Comparison of ENCODE assay signal across 14 mouse cellular contexts in the genomic region with DNA sequence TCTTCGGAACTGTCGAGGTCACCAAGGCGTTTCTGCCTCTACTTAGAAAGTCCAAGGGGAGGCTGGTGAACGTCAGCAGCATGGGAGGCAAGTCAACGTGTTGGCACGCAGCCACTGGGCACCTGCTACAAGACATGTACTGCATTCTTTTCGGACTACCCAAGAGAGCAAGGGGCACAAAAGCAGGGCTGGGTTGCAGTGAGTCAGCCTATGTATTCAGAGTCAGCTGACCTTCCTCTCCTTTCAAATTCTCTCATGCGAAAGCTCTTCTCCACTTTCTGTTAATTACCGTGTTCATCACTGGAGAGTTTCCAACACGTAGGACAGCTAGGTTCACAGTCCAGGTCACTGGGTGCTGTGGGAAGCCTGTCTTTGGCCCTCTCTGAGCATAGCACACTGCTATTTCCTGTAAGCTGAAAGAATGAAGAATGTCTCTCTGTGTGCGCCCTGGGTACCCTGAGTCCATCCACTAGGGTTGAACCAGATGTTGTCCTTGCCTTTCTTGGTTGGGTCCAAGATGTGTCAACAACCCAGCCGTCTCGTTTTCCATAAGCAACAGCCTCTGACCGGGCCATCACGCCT. TPM values are rescaled to one million over a fixed set of nuclear protein-coding genes. Genes with fewer than 3 reads are reported as not detected.
A peak's percentile ranks its signal among the peaks of the same experiment; 100 is the strongest.
DNase-seq lines count a peak whose midpoint lies in the region; TF ChIP-seq lines count a peak whose summit lies in the region.
"Had no signal": no experiment of that assay in that cellular context is flagged by ENCODE, and none has a peak within 500 bp of the region (broad histone marks: within the 10 kb centered on the region; RNA-seq: fewer than 3 reads in every experiment).

No protein-coding gene starts in this region.

- peaks cover 29% of the 10 kb centered on the region for H3K4me1 ChIP-seq in liver, adult 2 months (ENCODE audit: control insufficient read depth, insufficient read depth, low read length)
- H3K4me1 ChIP-seq: embryonic facial prominence, embryonic 12.5 days; forebrain, embryonic 13.5 days had no signal

- peak; percentile 86 for DNase-seq in liver, adult 2 months (ENCODE audit: extremely low read depth, low read depth, low spot score)
- DNase-seq in liver (no peak), 3T3-L1 (ENCODE audit: low read depth, low spot score) (peak; percentile 8)
- DNase-seq in brain, embryonic 14.5 days (ENCODE audit: low read depth): peak; percentile 25
- peak; percentile 78 to 81 for DNase-seq in kidney, postnatal 36 days
- no peak for DNase-seq in spleen, adult 18-20 months
- DNase-seq in neural tube, embryonic 10.5 days (ENCODE audit: extremely low spot score, low spot score): no peak
- DNase-seq: cerebellum, adult 18-20 months; gastrocnemius, postnatal 36 days; thymus, postnatal 14 days had no signal

- H3K4me3 ChIP-seq in liver, adult 2 months (ENCODE audit: insufficient read depth, low read depth, low read length): no peak overlapping the region
- H3K4me3 ChIP-seq: embryonic facial prominence, embryonic 12.5 days; forebrain, embryonic 13.5 days had no signal

- peaks cover 13% of the 10 kb centered on the region; the same call in 1 of the 2 replicates for H3K36me3 ChIP-seq in liver, adult 2 months (ENCODE audit: control insufficient read depth, insufficient read depth, low read length)
- H3K36me3 ChIP-seq: embryonic facial prominence, embryonic 12.5 days had no signal

- no peak overlapping the region for H3K9ac ChIP-seq in liver, adult 2 months (ENCODE audit: low read depth, low read length)
- H3K9ac ChIP-seq: embryonic facial prominence, embryonic 12.5 days; forebrain, embryonic 13.5 days had no signal

- H3K27ac ChIP-seq in liver, adult 2 months (replicated peaks; ENCODE audit: insufficient read depth, low read depth, low read length): no peak overlapping the region; the same call in 1 of the 2 replicates
- H3K27ac ChIP-seq: embryonic facial prominence, embryonic 12.5 days; forebrain, embryonic 13.5 days; macrophage had no signal

- H3K79me2 ChIP-seq in liver, adult 2 months (ENCODE audit: control insufficient read depth, insufficient read depth, low read length): no peaks in the 10 kb centered on the region

- H3K27me3 ChIP-seq in liver, adult 2 months (ENCODE audit: control insufficient read depth, insufficient read depth, low read length): no peaks in the 10 kb centered on the region
- H3K27me3 ChIP-seq: embryonic facial prominence, embryonic 12.5 days; forebrain, embryonic 13.5 days had no signal

- 37% methylated on average over 15 of the region's 15 CpGs for WGBS in liver, adult 2 months

- no peak for TF ChIP-seq CTCF in liver, adult 2 months (IDR thresholded peaks at IDR 0.05; ENCODE audit: low read depth, low read length)
- no peak for TF ChIP-seq CTCF in brain, embryonic 14.5 days (IDR thresholded peaks at IDR 0.05; ENCODE audit: borderline replicate concordance, extremely low read depth, insufficient read depth, insufficient read length)

- TF ChIP-seq POLR2A in liver, adult 2 months (IDR thresholded peaks at IDR 0.05; ENCODE audit: extremely low read depth, insufficient read depth, low read length): no peak
- TF ChIP-seq POLR2A in brain, embryonic 14.5 days (IDR thresholded peaks at IDR 0.05; ENCODE audit: borderline replicate concordance, extremely low read depth, insufficient read depth, insufficient read length, poor library complexity, severe bottlenecking): no peak

RNA-seq across cellular contexts. Expression of gene Hsd17b2, which starts 40.8 kb away (rescaled TPM):
- total RNA-seq in liver, adult 2 months (2014; rRNA removed): 228 and 380 TPM in 2 replicates
- 234 and 259 TPM in 2 replicates for polyA plus RNA-seq in liver, adult 2 months (2012; rRNA removed)
- 0.08 TPM in 1 of 2 replicates, not detected in the other for polyA plus RNA-seq in brain, embryonic 14.5 days (2012; rRNA removed)
- total RNA-seq: gastrocnemius, postnatal 36 days had no signal
- polyA plus RNA-seq: embryonic facial prominence, embryonic 12.5 days; heart, embryonic 14.5 days; macrophage had no signal

RNA-seq across cellular contexts. Expression of gene Mphosph6, which starts 59.2 kb away (rescaled TPM):
- total RNA-seq in liver, adult 2 months (2014; rRNA removed): 3.2 and 3.4 TPM in 2 replicates
- polyA plus RNA-seq in liver, adult 2 months (2012; rRNA removed): 0.92 and 1.2 TPM in 2 replicates
- 19.8 and 21.5 TPM in 2 replicates for polyA plus RNA-seq in brain, embryonic 14.5 days (2012; rRNA removed)

Comparison
In these comparisons a context has a peak if more than half of its experiments do, and no peak if none do; other contexts are left out.
1. DNase-seq: peak in liver, adult 2 months (single experiment), 3T3-L1 (single experiment), brain, embryonic 14.5 days (single experiment) and kidney, postnatal 36 days (2 of 2); none in liver (single experiment), spleen, adult 18-20 months (0 of 2) and neural tube, embryonic 10.5 days (single experiment).
2. RNA of gene Hsd17b2, which starts 40.8 kb away (polyA plus RNA-seq): 234 to 259 TPM in liver, adult 2 months; 0.08 TPM in brain, embryonic 14.5 days; every median in the first group is over 100 times any median in the second.